Mouse (Mus musculus) bone marrow macrophage, adult 2 months (primary cell): ENCODE results near the gene Tasp1. TPM values are rescaled to one million over a fixed set of nuclear protein-coding genes. Genes with fewer than 3 reads are reported as not detected.

Source experiments
- H3K27ac ChIP-seq: 2 replicates; pipeline ENCODE4 v1.5.1; 2012; ENCODE audit warnings: low read depth, low read length; ENCODE audit not compliant: insufficient read depth
- H3K4me1 ChIP-seq: 2 replicates; pipeline ENCODE4 v1.6.1; 2012; ENCODE audit warnings: low read length; ENCODE audit not compliant: control insufficient read depth, insufficient read depth
- H3K4me3 ChIP-seq: 2 replicates; pipeline ENCODE4 v1.5.1; 2012; ENCODE audit warnings: mild to moderate bottlenecking, low read length, moderate library complexity; ENCODE audit not compliant: insufficient read depth
- CTCF ChIP-seq: IDR thresholded peaks from 2 replicates; pipeline ENCODE4 v1.5.1; 2012; ENCODE audit warnings: low read depth, mild to moderate bottlenecking, low read length, moderate library complexity
- POLR2A ChIP-seq: IDR thresholded peaks from 2 replicates; pipeline ENCODE4 v1.6.1; 2012; ENCODE audit warnings: mild to moderate bottlenecking, low read depth, low read length, borderline replicate concordance
- polyA plus RNA-seq: library from polyadenylated mRNA; stranded (reverse); fragments of >200 nt; gene quantifications from 2 replicates; pipeline ENCODE4 v1.2.4, GENCODE M21; 2012; ENCODE audit not compliant: missing spikeins, insufficient read depth, insufficient read length

Tasp1 gene
- polyA plus RNA-seq: 2.9 and 4.6 TPM in 2 replicates

DNA sequence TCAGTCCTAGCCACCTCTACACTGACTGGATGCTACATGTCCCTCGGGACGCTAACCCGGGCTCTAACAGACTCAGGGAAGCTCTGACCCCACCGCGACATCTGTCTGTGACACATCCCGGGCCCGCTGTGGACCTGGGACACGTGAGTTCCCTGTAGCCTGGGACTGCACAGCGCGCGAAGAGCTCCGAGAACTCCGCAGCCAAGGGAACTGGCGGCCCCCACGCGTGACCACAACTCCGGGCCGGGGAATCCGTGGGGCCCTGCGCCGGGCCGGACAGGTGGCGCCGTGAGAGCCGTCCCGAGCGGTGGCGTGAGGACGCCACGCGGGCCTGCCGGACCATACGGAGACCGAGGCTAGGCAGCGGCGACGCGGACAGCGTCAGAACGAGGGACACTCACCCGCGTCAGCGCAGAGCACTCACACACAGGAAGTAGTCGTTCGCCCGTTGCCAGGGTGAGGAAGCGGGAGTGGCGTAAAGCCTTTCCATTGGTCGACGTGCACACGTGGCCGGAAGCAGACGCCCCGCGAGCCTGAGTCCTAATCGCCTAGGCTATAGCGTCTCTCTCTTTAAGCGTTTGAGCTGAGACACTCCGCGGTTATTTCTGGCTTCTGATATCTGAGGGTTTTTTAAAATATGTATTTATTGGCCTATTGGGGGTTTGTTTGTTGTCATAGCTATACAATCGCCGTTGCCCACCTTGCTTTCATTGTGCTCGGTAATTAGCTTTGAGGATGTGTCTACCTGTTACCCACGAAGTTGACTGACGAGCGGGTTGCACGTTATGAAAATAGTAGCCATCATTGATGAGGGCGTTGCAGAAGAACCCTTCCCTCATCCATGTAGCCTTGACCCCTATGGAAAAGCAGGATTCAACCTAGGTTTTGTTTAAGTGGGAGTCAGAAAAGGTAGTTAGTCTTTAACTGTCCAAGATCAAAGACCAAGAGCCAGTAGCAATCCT lies at the start of gene Tasp1:
Tasp1 (minus strand) TSS at position 453 of the 962 bp plus-strand sequence.
- peak within 1 kb of the TSS; percentile 64 for H3K27ac ChIP-seq

DNA sequence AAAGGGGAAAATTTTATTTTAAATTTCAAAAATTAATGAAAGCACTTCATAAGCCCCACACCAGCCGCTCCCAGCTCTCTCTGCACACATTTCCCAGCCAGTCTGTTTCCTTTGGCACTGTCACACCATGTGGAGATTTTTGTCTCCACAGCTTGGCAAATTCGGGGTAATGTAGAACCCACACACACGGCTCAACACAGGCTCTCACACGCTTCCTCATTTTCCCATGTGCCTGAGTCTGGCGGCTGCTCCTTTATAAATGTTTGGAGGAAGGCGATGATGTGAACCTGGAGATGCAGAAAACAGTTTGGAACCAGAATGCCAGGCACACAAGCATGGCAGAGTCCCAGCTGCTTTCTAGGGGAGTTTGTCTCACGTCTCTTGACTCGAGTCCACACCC lies 47.2 kb upstream of the Tasp1 start:
- H3K4me1 ChIP-seq: no peaks in the 10 kb centered on the region
- H3K4me3 ChIP-seq: no peak overlapping the region
- TF ChIP-seq CTCF: no peak
- TF ChIP-seq POLR2A: no peak
- H3K27ac ChIP-seq: no peak overlapping the region

More for the DNA sequence above, at the start of gene Tasp1:
- peak within 1 kb of the TSS; percentile 75 for H3K4me3 ChIP-seq
- TF ChIP-seq POLR2A (no peak), CTCF (no peak)
- H3K4me1 ChIP-seq: peaks cover 3% of the 10 kb centered on the region

DNA sequence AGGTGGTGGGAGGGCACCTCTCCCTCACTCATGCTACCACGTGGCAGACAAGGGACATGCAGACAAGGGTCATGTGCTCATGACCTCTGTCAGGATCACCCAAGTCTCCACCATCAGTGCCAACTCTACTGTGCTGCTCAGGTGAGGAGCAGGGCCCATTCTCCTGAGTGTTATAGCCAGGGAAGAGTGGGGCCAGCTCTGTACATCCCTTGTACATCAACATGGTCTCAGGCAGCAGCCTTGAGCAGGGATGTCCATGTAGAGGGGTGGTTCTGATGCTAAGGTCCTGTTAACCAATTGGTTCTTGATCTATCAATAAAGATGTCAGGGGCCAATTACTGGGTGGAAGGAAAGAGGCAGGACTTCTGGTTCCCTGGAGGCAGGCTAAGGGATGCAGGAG lies 42.3 kb upstream of the Tasp1 start:
- no peak for TF ChIP-seq POLR2A
- no peak for TF ChIP-seq CTCF
- Histone ChIP-seq H3K4me3 (no peak overlapping the region), H3K4me1 (no peaks in the 10 kb centered on the region), H3K27ac (no peak overlapping the region)

DNA sequence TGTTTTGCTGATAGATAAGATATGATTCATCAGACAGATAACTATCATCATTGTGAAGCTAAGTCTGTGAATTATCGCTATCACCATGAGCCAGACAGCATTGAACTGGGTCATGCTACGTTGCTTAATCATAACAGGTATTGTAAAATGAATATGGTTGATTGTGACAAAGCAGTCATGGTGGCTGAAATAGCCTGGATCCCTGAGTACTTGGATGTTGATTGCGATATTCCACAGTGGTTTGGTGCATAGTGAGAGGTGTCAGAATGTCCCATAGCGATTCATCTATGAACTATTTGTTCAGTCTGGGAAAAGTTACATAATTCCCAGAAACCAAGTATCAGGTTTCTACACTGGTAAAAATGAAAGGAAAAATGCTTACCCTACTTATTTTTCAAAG lies 41.0 kb upstream of the Tasp1 start:
- H3K4me1 ChIP-seq: no peaks in the 10 kb centered on the region
- H3K4me3 ChIP-seq: no peak overlapping the region
- TF ChIP-seq POLR2A: no peak
- TF ChIP-seq CTCF: no peak
- H3K27ac ChIP-seq: no peak overlapping the region

GRCm38 (mm10) chr2:140104951-140105350 lies 38.3 kb upstream of the Tasp1 start:
- no peak overlapping the region for H3K4me3 ChIP-seq
- no peak overlapping the region for H3K27ac ChIP-seq
- no peaks in the 10 kb centered on the region for H3K4me1 ChIP-seq
- TF ChIP-seq CTCF: no peak
- no peak for TF ChIP-seq POLR2A

DNA sequence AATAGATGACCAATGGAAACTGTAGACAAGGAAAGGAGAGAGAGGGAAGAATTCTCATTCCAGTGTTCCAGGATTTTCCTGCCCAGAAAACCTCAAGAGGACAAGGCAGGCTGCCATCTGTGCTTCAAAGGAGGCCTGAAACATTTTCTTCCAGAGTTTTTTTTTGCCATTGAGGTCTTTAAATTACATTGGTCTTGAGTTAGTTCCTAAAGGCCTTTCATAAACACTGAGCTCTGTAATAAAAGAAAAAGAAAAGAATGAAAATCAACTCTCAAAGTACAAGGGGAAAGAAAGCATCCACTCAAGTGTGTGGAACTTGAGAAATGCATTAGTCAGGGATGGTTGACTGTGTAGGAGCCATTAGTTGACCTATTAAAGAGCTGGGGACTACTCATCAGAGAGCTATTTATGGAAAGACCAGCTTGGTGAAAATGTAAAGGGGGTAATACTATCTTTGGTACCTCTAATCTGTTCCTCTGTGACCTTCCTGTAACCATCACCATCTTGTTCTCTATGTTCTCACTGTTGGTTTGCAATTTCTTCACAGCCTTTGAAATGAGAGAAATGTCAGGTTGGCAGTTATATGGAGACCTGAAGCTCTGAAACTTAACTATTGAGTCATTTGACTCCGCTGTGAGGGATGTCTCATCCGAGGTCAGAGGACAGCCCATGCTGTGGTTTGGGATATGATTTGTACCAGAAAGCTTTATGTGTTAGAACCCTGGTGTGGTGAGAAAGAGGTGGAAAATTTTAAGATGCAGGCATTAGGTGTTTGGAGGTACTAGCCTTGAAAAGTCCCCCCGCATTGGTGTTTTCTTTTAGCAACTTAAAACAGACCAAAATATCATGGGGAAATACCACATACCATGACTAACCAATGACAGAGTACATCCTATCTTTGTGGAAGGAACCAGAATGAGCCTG lies 34.2 kb upstream of the Tasp1 start:
- no peaks in the 10 kb centered on the region for H3K4me1 ChIP-seq
- no peak overlapping the region for H3K4me3 ChIP-seq
- H3K27ac ChIP-seq: no peak overlapping the region
- TF ChIP-seq POLR2A: no peak

DNA sequence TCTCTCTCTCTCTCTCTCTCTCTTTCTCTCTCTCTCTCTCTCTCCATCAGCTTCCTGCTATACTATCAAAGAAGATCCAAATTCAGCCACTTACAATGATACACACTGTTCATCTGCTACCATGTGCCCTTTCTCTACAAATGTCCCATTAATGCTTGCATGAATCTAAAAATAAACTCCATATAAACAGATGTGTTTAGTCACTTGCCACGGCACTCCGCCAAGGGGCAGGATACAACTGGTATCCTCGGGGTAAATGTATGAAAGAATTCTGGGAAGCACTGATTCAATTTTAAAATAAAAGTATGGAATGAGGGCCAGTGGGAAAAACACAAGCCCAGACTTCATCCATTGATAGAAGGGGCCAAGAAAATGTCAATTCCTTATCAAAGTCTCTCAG lies 33.4 kb upstream of the Tasp1 start:
- TF ChIP-seq CTCF (no peak), POLR2A (no peak)
- H3K4me3 ChIP-seq: no peak overlapping the region
- H3K27ac ChIP-seq: no peak overlapping the region
- no peaks in the 10 kb centered on the region for H3K4me1 ChIP-seq

DNA sequence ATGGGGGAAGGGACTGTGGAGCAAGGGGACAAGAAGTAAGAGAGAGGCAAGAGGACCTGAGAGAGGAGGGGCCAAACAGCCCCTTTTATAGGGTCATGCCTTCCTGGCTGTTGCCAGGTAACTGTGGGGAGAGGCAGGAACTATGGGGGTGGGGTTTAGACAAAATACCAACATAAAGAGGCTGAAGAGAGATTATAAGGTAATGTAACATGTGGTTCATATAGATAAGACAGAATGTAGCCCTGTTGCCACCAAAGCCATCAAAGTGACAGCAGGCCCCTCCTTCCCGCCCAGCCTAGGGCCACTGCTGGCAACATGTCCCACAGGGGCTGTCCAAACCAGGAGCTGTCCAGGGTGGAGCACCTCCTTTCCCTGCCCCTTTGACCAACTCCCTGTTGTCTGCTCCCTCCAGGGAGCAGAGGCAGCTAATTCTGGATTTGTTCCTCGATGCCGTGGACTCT lies 30.6 kb upstream of the Tasp1 start:
- no peak overlapping the region for H3K27ac ChIP-seq
- H3K4me3 ChIP-seq: no peak overlapping the region

DNA sequence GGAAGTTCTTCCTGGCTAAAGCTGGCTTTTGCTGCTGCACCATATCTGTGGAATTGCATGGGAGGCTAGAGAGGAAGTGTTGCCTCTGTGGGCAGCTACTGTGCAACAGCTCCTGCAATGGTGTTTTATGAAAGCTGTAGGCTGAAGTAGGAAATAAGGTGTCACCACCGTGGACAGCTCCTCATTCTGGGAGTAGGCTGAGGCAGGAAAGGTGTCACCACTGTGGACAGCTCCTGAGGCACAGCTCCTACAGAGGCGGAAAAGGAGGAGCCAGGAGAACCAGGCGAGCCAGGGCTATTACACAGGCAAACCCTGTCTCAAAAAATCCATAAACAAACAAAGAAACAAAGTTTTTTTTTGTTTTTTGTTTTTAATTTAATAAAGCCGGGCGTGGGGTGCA lies 29.4 kb upstream of the Tasp1 start:
- no peaks in the 10 kb centered on the region for H3K4me1 ChIP-seq
- TF ChIP-seq POLR2A (no peak), CTCF (no peak)
- H3K4me3 ChIP-seq: no peak overlapping the region
- H3K27ac ChIP-seq: no peak overlapping the region

More for the DNA sequence above, 30.6 kb upstream of the Tasp1 start:
- H3K4me1 ChIP-seq: no peaks in the 10 kb centered on the region
- no peak for TF ChIP-seq POLR2A
- no peak for TF ChIP-seq CTCF
